Mouse (Mus musculus): Measurements from ENCODE around the gene Fbxo40. TPM values are rescaled to one million over a fixed set of nuclear protein-coding genes. Genes with fewer than 3 reads are reported as not detected.

Fbxo40 gene
- polyA plus RNA-seq, 1 experiment from 2014 or later: 1.6 TPM

- Histone ChIP-seq H3K4me2 (replicated peaks; ENCODE audit: low read depth, low read length) (no peak overlapping the region), H3K4me1 (ENCODE audit: insufficient read depth, low read length) (no peaks in the 10 kb centered on the region), H3K9ac (replicated peaks; ENCODE audit: low read length) (no peak overlapping the region), H3K27ac (ENCODE audit: low read length) (no peak overlapping the region), H3K27me3 (ENCODE audit: insufficient read depth, low read length) (no peaks in the 10 kb centered on the region), H3K36me3 (ENCODE audit: insufficient read depth, low read length) (no peaks in the 10 kb centered on the region), H3K4me3 (ENCODE audit: low read length) (no peak overlapping the region), H3K9me3 (ENCODE audit: low read length) (no peaks in the 10 kb centered on the region)
- WGBS: 77% methylated on average over 9 of the region's 9 CpGs
- no peak for ATAC-seq (ENCODE audit: low FRiP score, low TSS enrichment)
These were observed 9.2 kb upstream of the Fbxo40 start for GRCm38 (mm10) chr16:36999366-36999972.

GRCm38 (mm10) chr16:36997650-36998049 lies 7.4 kb upstream of the Fbxo40 start:
- no peak overlapping the region for H3K9ac ChIP-seq (replicated peaks; ENCODE audit: low read length)
- no peaks in the 10 kb centered on the region for H3K36me3 ChIP-seq (ENCODE audit: insufficient read depth, low read length)
- H3K4me1 ChIP-seq (ENCODE audit: insufficient read depth, low read length): no peaks in the 10 kb centered on the region
- H3K4me2 ChIP-seq (replicated peaks; ENCODE audit: low read depth, low read length): no peak overlapping the region
- H3K9me3 ChIP-seq (ENCODE audit: low read length): no peaks in the 10 kb centered on the region
- no peak for ATAC-seq (ENCODE audit: low FRiP score, low TSS enrichment)
- no peak overlapping the region for H3K4me3 ChIP-seq (ENCODE audit: low read length)
- H3K27me3 ChIP-seq (ENCODE audit: insufficient read depth, low read length): no peaks in the 10 kb centered on the region
- WGBS: 81% methylated on average over 6 of the region's 6 CpGs
- no peak overlapping the region for H3K27ac ChIP-seq (ENCODE audit: low read length)

- peak; percentile 46; the same call in 1 of the 2 replicates for ATAC-seq (ENCODE audit: low FRiP score, low TSS enrichment)
- peak overlapping the region; percentile 15 for H3K4me3 ChIP-seq (ENCODE audit: low read length)
- H3K9ac ChIP-seq (replicated peaks; ENCODE audit: low read length): no peak overlapping the region
- WGBS: 60% methylated on average over 8 of the region's 8 CpGs
- no peaks in the 10 kb centered on the region for H3K36me3 ChIP-seq (ENCODE audit: insufficient read depth, low read length)
- no peak overlapping the region; the same call in 1 of the 2 replicates for H3K27ac ChIP-seq (ENCODE audit: low read length)
- peak overlapping the region; percentile 34; the same call in 1 of the 2 replicates for H3K4me2 ChIP-seq (replicated peaks; ENCODE audit: low read depth, low read length)
- no peaks in the 10 kb centered on the region for H3K27me3 ChIP-seq (ENCODE audit: insufficient read depth, low read length)
- no peaks in the 10 kb centered on the region for H3K9me3 ChIP-seq (ENCODE audit: low read length)
- no peaks in the 10 kb centered on the region; the same call in 1 of the 2 replicates for H3K4me1 ChIP-seq (ENCODE audit: insufficient read depth, low read length)
These were observed 774 bp downstream of the Fbxo40 start for GRCm38 (mm10) chr16:36989493-36989892.

GRCm38 (mm10) chr16:36988066-36988465 lies 2.2 kb downstream of the Fbxo40 start:
- no peaks in the 10 kb centered on the region for H3K27me3 ChIP-seq (ENCODE audit: insufficient read depth, low read length)
- H3K27ac ChIP-seq (ENCODE audit: low read length): no peak overlapping the region
- H3K9ac ChIP-seq (replicated peaks; ENCODE audit: low read length): no peak overlapping the region
- no peak overlapping the region for H3K4me2 ChIP-seq (replicated peaks; ENCODE audit: low read depth, low read length)
- ATAC-seq (ENCODE audit: low FRiP score, low TSS enrichment): peak; percentile 62
- no peaks in the 10 kb centered on the region for H3K36me3 ChIP-seq (ENCODE audit: insufficient read depth, low read length)
- H3K9me3 ChIP-seq (ENCODE audit: low read length): no peaks in the 10 kb centered on the region
- H3K4me3 ChIP-seq (ENCODE audit: low read length): no peak overlapping the region
- H3K4me1 ChIP-seq (ENCODE audit: insufficient read depth, low read length): no peaks in the 10 kb centered on the region; the same call in 1 of the 2 replicates

GRCm38 (mm10) chr16:36987399-36987798 lies 2.9 kb downstream of the Fbxo40 start:
- Histone ChIP-seq H3K36me3 (ENCODE audit: insufficient read depth, low read length) (no peaks in the 10 kb centered on the region), H3K4me1 (ENCODE audit: insufficient read depth, low read length) (no peaks in the 10 kb centered on the region; the same call in 1 of the 2 replicates), H3K27me3 (ENCODE audit: insufficient read depth, low read length) (no peaks in the 10 kb centered on the region), H3K27ac (ENCODE audit: low read length) (no peak overlapping the region), H3K4me3 (ENCODE audit: low read length) (no peak overlapping the region), H3K9me3 (ENCODE audit: low read length) (no peaks in the 10 kb centered on the region), H3K9ac (replicated peaks; ENCODE audit: low read length) (no peak overlapping the region), H3K4me2 (replicated peaks; ENCODE audit: low read depth, low read length) (no peak overlapping the region)
- WGBS: 83% methylated on average over 2 of the region's 2 CpGs
- no peak for ATAC-seq (ENCODE audit: low FRiP score, low TSS enrichment)

GRCm38 (mm10) chr16:36985636-36986042 lies 4.6 kb downstream of the Fbxo40 start:
- WGBS: 64% methylated on average over 5 of the region's 5 CpGs
- no peaks in the 10 kb centered on the region for H3K36me3 ChIP-seq (ENCODE audit: insufficient read depth, low read length)
- no peak overlapping the region for H3K9ac ChIP-seq (replicated peaks; ENCODE audit: low read length)
- H3K4me3 ChIP-seq (ENCODE audit: low read length): no peak overlapping the region
- no peaks in the 10 kb centered on the region for H3K9me3 ChIP-seq (ENCODE audit: low read length)
- no peak overlapping the region for H3K4me2 ChIP-seq (replicated peaks; ENCODE audit: low read depth, low read length)
- H3K27ac ChIP-seq (ENCODE audit: low read length): no peak overlapping the region
- H3K4me1 ChIP-seq (ENCODE audit: insufficient read depth, low read length): no peaks in the 10 kb centered on the region; the same call in 1 of the 2 replicates
- H3K27me3 ChIP-seq (ENCODE audit: insufficient read depth, low read length): no peaks in the 10 kb centered on the region
- ATAC-seq (ENCODE audit: low FRiP score, low TSS enrichment): no peak

- no peaks in the 10 kb centered on the region for H3K9me3 ChIP-seq (ENCODE audit: low read length)
- no peak for ATAC-seq (ENCODE audit: low FRiP score, low TSS enrichment)
- WGBS: 81% methylated on average over 1 of the region's 1 CpGs
These were observed 6.5 kb downstream of the Fbxo40 start for GRCm38 (mm10) chr16:36983796-36984195.

GRCm38 (mm10) chr16:36979127-36979526 lies 11.1 kb downstream of the Fbxo40 start:
- Histone ChIP-seq H3K9me3 (ENCODE audit: low read length) (no peaks in the 10 kb centered on the region), H3K27me3 (ENCODE audit: insufficient read depth, low read length) (no peaks in the 10 kb centered on the region), H3K9ac (replicated peaks; ENCODE audit: low read length) (no peak overlapping the region), H3K4me3 (ENCODE audit: low read length) (no peak overlapping the region), H3K4me2 (replicated peaks; ENCODE audit: low read depth, low read length) (no peak overlapping the region), H3K27ac (ENCODE audit: low read length) (no peak overlapping the region), H3K36me3 (ENCODE audit: insufficient read depth, low read length) (no peaks in the 10 kb centered on the region), H3K4me1 (ENCODE audit: insufficient read depth, low read length) (no peaks in the 10 kb centered on the region)
- WGBS: 79% methylated on average over 2 of the region's 2 CpGs
- no peak for ATAC-seq (ENCODE audit: low FRiP score, low TSS enrichment)

More at GRCm38 (mm10) chr16:36983796-36984195, 6.5 kb downstream of the Fbxo40 start:
- Histone ChIP-seq H3K27ac (ENCODE audit: low read length) (no peak overlapping the region), H3K4me1 (ENCODE audit: insufficient read depth, low read length) (no peaks in the 10 kb centered on the region), H3K4me3 (ENCODE audit: low read length) (no peak overlapping the region), H3K27me3 (ENCODE audit: insufficient read depth, low read length) (no peaks in the 10 kb centered on the region), H3K36me3 (ENCODE audit: insufficient read depth, low read length) (no peaks in the 10 kb centered on the region), H3K9ac (replicated peaks; ENCODE audit: low read length) (no peak overlapping the region), H3K4me2 (replicated peaks; ENCODE audit: low read depth, low read length) (no peak overlapping the region)

GRCm38 (mm10) chr16:36963415-36963814 lies 26.9 kb downstream of the Fbxo40 start:
- no peak overlapping the region for H3K9ac ChIP-seq (replicated peaks; ENCODE audit: low read length)
- no peaks in the 10 kb centered on the region for H3K9me3 ChIP-seq (ENCODE audit: low read length)
- H3K27ac ChIP-seq (ENCODE audit: low read length): no peak overlapping the region
- H3K36me3 ChIP-seq (ENCODE audit: insufficient read depth, low read length): no peaks in the 10 kb centered on the region
- no peak for ATAC-seq (ENCODE audit: low FRiP score, low TSS enrichment)
- H3K4me2 ChIP-seq (replicated peaks; ENCODE audit: low read depth, low read length): no peak overlapping the region
- H3K4me1 ChIP-seq (ENCODE audit: insufficient read depth, low read length): no peaks in the 10 kb centered on the region
- no peak overlapping the region for H3K4me3 ChIP-seq (ENCODE audit: low read length)
- no peaks in the 10 kb centered on the region for H3K27me3 ChIP-seq (ENCODE audit: insufficient read depth, low read length)
- 78% methylated on average over 4 of the region's 4 CpGs for WGBS

GRCm38 (mm10) chr16:36955106-36955505 lies 35.2 kb downstream of the Fbxo40 start:
- Histone ChIP-seq H3K27me3 (ENCODE audit: insufficient read depth, low read length) (no peaks in the 10 kb centered on the region), H3K4me1 (ENCODE audit: insufficient read depth, low read length) (no peaks in the 10 kb centered on the region), H3K9me3 (ENCODE audit: low read length) (no peaks in the 10 kb centered on the region), H3K4me2 (replicated peaks; ENCODE audit: low read depth, low read length) (no peak overlapping the region), H3K36me3 (ENCODE audit: insufficient read depth, low read length) (no peaks in the 10 kb centered on the region), H3K9ac (replicated peaks; ENCODE audit: low read length) (no peak overlapping the region), H3K4me3 (ENCODE audit: low read length) (no peak overlapping the region), H3K27ac (ENCODE audit: low read length) (no peak overlapping the region)
- no peak for ATAC-seq (ENCODE audit: low FRiP score, low TSS enrichment)
- 80% methylated on average over 11 of the region's 11 CpGs for WGBS
